Mouse (Mus musculus) stomach, embryonic 14.5 days (tissue): ENCODE results near the gene Iffo2. TPM values are rescaled to one million over a fixed set of nuclear protein-coding genes. Genes with fewer than 3 reads are reported as not detected.

Experiments
- ATAC-seq: fragments of 200-750 bp; cut with Nextera tagmentation; 2 replicates; pipeline ENCODE4 v1.8.0; 2017; ENCODE audit warnings: low read depth, moderate TSS enrichment; ENCODE audit not compliant: insufficient number of reproducible peaks, insufficient read depth, low FRiP score
- H3K27ac ChIP-seq: fragments of 300-500 bp; sonication (generic); 2 replicates; pipeline ENCODE4 v1.5.1; 2014; ENCODE audit warnings: mild to moderate bottlenecking, low read length, moderate library complexity, mixed read lengths
- H3K27me3 ChIP-seq: fragments of 300-500 bp; sonication (generic); 2 replicates; pipeline ENCODE4 v1.6.1; 2014; ENCODE audit warnings: low read length, control low read depth, mixed read lengths; ENCODE audit not compliant: control insufficient read depth, insufficient read depth
- H3K36me3 ChIP-seq: fragments of 300-500 bp; sonication (generic); 2 replicates; pipeline ENCODE4 v1.6.1; 2014; ENCODE audit warnings: mild to moderate bottlenecking, control low read depth, low read length, moderate library complexity, mixed read lengths; ENCODE audit not compliant: control insufficient read depth, insufficient read depth
- H3K4me1 ChIP-seq: fragments of 300-500 bp; sonication (generic); 2 replicates; pipeline ENCODE4 v1.6.1; 2014; ENCODE audit warnings: low read length, control low read depth, mixed read lengths; ENCODE audit not compliant: control insufficient read depth, insufficient read depth
- H3K4me2 ChIP-seq: fragments of 300-500 bp; sonication (generic); replicated peaks from 2 replicates; pipeline ENCODE4 v1.6.1; 2014; ENCODE audit warnings: low read depth, low read length, control low read depth
- H3K4me3 ChIP-seq: fragments of 300-500 bp; sonication (generic); 2 replicates; pipeline ENCODE4 v1.5.1; 2014; ENCODE audit warnings: low read depth, low read length, control low read depth
- H3K9ac ChIP-seq: fragments of 300-500 bp; sonication (generic); replicated peaks from 2 replicates; pipeline ENCODE4 v1.6.1; 2014; ENCODE audit warnings: low read depth, mild to moderate bottlenecking, control low read depth, low read length, moderate library complexity, mixed read lengths
- H3K9me3 ChIP-seq: fragments of 300-500 bp; sonication (generic); 2 replicates; pipeline ENCODE4 v1.6.1; 2016; ENCODE audit warnings: low read depth, low read length, control low read depth; ENCODE audit not compliant: control insufficient read depth
- WGBS: fragments of 180-500 bp; shearing (Covaris S2); extraction: QIAGEN DNeasy Blood & Tissue Kit; methylation state at CpG from one replicate; pipeline ENCODE4 v1.1.7; 2014; 5-methylcytosine and 5-hydroxymethylcytosine counted together
- polyA plus RNA-seq: library from polyadenylated mRNA; unstranded; fragments of >200 nt; fragmentation: Nextera tagmentation; extraction: Ambion mirVana; gene quantifications from 2 replicates; pipeline ENCODE4 v1.2.1, GENCODE M21; 2014

The Iffo2 gene
- polyA plus RNA-seq, 1 experiment from 2014 or later = 6.1 TPM

DNA sequence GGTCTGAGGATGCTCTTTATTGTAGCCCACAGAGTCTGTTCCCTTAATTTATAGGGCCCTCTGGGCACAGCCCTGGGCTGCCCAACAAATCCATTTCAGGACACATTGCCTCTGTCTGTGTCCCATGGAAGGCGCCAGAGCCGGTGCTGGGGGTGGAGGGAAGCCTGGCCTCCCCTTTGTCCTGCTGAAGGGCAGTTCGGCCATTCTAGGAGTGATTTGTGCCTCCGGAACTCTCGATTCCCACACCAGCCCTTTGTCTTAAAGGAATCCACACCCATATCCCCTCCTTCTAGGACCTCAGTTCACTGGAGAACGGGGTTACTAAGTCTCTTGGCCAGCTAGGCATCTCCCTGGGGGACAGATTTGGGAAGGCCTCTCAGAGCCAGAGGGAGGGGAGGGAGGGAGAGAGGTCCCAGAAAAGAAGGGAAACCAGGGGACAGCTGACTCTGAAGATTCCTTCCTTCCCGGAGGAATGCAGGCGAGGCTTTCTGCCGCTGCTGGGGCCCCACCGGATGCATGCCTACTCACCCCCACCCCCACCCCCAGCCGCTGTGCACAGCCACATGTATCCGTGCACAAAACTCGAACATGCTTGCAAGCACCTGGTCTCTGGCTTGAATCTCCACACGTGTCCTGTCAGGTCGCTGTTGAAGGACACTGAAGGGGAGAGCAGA, 50.5 kb downstream of the Iffo2 start:
- 3% methylated on average over 15 of the region's 15 CpGs for WGBS
- Histone ChIP-seq H3K36me3 (no peaks in the 10 kb centered on the region), H3K4me3 (peak overlapping the region; percentile 17; the same call in 1 of the 2 replicates), H3K9ac (peak overlapping the region; percentile 33; the same call in 1 of the 2 replicates), H3K9me3 (no peaks in the 10 kb centered on the region), H3K4me2 (peak overlapping the region; percentile 30), H3K27ac (peak overlapping the region; percentile 91), H3K27me3 (no peaks in the 10 kb centered on the region), H3K4me1 (peaks cover 77% of the 10 kb centered on the region)
- ATAC-seq = peak; percentile 64; the same call in 1 of the 2 replicates

DNA sequence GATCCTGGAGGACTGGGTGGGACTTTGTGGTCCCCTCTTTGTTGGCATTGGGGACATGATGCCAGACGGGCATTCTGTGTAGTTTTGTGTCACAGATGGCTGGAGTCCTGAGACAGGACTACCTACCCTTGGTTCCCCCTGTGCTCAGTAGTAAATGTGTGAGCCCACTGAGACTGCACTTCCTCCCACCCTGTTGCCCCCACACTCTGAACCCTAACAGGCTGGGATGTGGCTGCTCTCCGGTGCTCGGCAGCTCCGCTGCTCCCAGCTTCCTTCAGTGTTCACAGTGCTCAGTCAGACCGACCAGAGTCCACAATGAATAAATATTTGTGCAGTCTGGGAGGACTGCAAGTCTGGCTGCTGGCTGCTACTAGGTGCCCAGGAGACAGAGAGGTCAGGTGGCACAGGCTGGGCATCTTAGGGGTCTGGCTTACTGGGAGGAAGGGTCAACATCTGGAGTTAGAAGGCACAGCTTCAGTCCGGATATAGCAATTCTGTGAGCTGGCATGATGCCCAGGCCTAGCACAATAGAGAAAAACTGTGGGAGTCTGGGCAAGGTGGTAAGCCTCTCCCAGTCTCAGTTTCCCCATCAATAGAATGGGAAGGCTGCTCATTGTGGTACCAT, 51.2 kb downstream of the Iffo2 start:
- peak; percentile 54 for ATAC-seq
- H3K4me3 ChIP-seq = no peak overlapping the region
- no peak overlapping the region; the same call in 1 of the 2 replicates for H3K9ac ChIP-seq
- 5% methylated on average over 6 of the region's 6 CpGs for WGBS
- H3K9me3 ChIP-seq = no peaks in the 10 kb centered on the region
- H3K4me1 ChIP-seq = peaks cover 73% of the 10 kb centered on the region
- no peaks in the 10 kb centered on the region for H3K27me3 ChIP-seq
- H3K4me2 ChIP-seq = peak overlapping the region; percentile 30
- H3K27ac ChIP-seq = peak overlapping the region; percentile 91
- no peaks in the 10 kb centered on the region for H3K36me3 ChIP-seq

DNA sequence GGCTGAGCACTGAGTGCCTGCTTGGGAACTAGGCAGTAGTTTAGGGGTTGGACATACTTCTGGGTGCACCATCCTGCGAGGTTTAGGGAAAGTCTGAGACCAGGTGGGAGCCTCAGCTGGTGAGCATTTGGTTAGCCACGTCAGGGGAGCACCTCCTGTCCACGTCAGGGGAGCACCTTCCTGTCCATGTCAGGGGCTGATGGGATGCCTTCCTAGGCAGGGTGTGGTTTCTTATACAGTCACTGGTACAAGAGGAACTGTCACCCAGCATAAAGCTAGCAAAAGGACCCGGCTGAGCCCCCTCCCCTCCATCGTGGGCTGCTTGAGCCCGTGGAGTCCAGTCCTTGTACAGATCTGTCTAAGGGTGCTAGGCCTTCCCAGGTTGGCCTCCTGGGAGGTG, 52.0 kb downstream of the Iffo2 start:
- no peak overlapping the region for H3K4me2 ChIP-seq
- peak overlapping the region; percentile 91; the same call in 1 of the 2 replicates for H3K27ac ChIP-seq
- no peak overlapping the region for H3K4me3 ChIP-seq
- ATAC-seq = no peak
- H3K9ac ChIP-seq = no peak overlapping the region
- H3K4me1 ChIP-seq = peaks cover 65% of the 10 kb centered on the region
- H3K36me3 ChIP-seq = no peaks in the 10 kb centered on the region
- H3K9me3 ChIP-seq = no peaks in the 10 kb centered on the region
- no peaks in the 10 kb centered on the region for H3K27me3 ChIP-seq
- 69% methylated on average over 6 of the region's 6 CpGs for WGBS

DNA sequence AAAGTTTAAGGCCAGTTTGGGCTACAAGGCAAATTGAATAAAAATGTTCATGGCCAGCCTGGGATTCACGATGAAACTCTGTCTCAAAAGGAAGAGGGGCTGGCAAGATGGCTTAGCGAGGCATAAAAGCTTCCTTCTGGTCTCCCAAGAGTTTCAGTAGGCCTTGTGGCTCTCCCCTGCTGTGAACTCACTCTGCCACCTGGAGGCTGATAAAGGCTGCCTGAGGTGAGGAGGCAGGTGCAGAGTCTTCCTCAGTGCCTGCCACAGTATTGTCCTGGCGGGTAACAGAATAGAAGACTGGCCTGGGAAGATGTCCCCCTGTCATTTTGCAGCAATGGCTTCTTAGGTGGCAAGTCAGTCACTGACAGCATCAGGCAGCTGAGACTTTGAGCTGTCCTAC, 52.6 kb downstream of the Iffo2 start:
- Histone ChIP-seq H3K4me3 (no peak overlapping the region), H3K9me3 (no peaks in the 10 kb centered on the region), H3K9ac (no peak overlapping the region), H3K36me3 (no peaks in the 10 kb centered on the region), H3K27me3 (no peaks in the 10 kb centered on the region), H3K27ac (no peak overlapping the region), H3K4me1 (peaks cover 64% of the 10 kb centered on the region), H3K4me2 (no peak overlapping the region)
- WGBS = 51% methylated on average over 3 of the region's 3 CpGs
- ATAC-seq = no peak

DNA sequence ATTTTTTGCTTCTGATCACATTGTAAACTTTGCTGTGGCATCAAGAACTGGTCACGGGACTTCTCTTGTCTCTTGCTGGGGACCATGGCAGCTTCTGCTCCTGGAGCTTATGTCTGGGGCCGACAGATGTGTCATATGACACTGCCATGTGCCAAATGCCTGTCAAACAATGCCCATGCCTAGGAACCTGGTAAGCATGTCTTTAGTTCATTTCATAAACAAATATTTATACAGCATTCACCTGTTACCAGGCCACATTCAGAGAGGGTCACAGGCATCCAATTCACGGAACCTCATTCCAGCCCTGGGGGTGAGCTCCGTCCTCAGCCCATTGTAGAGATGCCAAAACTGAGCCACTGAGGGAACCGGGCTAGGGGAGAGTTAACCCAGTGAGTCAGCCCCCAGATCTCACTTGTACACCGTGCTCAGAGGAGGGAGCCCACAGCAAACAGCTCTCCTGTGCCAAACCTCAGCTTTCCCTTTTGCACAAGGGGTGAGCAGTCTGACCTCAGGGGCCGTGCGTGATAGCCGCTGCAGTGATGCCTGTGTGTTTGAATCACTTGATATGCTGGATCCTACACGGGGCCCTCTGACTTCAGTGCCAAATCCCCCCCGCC, 53.4 kb downstream of the Iffo2 start:
- H3K4me3 ChIP-seq = no peak overlapping the region
- H3K9me3 ChIP-seq = no peaks in the 10 kb centered on the region
- no peaks in the 10 kb centered on the region for H3K36me3 ChIP-seq
- H3K4me1 ChIP-seq = peaks cover 55% of the 10 kb centered on the region
- H3K4me2 ChIP-seq = no peak overlapping the region
- H3K9ac ChIP-seq = no peak overlapping the region
- WGBS = 79% methylated on average over 11 of the region's 11 CpGs
- no peaks in the 10 kb centered on the region for H3K27me3 ChIP-seq
- no peak for ATAC-seq
- no peak overlapping the region for H3K27ac ChIP-seq

DNA sequence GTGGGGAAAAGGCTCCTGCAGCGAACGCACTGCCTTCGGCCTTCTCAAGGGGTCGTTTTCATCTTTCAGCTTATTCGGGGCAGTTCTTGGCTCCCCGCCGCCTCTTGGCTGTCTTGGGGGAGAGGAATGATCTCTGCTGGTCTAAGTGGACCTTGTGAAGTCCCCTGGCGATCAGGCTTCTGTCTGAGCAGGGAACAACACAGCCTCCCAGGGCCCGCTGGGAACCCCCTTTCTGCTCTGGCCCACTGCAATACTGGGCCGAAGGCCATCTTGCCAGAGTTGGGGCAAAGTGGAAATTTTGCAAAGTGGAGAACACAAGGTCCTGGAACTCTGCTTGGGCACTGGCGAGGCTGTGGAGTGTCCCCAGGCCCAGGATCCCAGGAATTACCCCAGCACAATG, 54.4 kb downstream of the Iffo2 start:
- Histone ChIP-seq H3K27ac (0 out of 2 replicates have a peak overlapping the region, but pooled peaks have one; percentile 10), H3K9ac (no peak overlapping the region), H3K36me3 (no peaks in the 10 kb centered on the region), H3K9me3 (no peaks in the 10 kb centered on the region), H3K4me3 (no peak overlapping the region), H3K4me2 (no peak overlapping the region), H3K27me3 (no peaks in the 10 kb centered on the region), H3K4me1 (peaks cover 46% of the 10 kb centered on the region)
- ATAC-seq = no peak
- 82% methylated on average over 11 of the region's 11 CpGs for WGBS

DNA sequence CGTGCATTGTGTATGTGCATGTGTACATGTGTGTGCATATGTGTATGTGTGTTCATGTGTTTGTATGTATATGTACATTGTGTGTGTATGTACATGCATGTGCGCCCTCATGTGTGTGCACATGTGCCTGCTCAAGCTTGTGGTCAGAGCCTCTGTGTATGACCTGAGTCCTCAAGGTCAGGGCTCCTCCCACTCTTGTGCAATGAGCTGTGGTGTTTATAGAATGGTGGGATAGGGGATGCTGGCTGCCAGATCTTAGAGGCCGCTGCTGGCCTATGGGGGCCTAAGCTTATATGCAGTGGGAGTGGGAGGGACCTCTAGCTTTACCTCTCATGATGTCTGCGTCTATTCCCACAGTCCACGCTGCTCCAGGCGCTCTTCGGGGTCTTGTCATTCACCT, 55.4 kb downstream of the Iffo2 start:
- 74% methylated on average over 7 of the region's 7 CpGs for WGBS
- H3K27ac ChIP-seq = no peak overlapping the region
- no peaks in the 10 kb centered on the region for H3K9me3 ChIP-seq
- peaks cover 42% of the 10 kb centered on the region for H3K4me1 ChIP-seq
- no peak overlapping the region for H3K4me3 ChIP-seq
- no peak overlapping the region for H3K4me2 ChIP-seq
- no peak for ATAC-seq
- no peak overlapping the region for H3K9ac ChIP-seq
- H3K36me3 ChIP-seq = no peaks in the 10 kb centered on the region
- no peaks in the 10 kb centered on the region for H3K27me3 ChIP-seq

DNA sequence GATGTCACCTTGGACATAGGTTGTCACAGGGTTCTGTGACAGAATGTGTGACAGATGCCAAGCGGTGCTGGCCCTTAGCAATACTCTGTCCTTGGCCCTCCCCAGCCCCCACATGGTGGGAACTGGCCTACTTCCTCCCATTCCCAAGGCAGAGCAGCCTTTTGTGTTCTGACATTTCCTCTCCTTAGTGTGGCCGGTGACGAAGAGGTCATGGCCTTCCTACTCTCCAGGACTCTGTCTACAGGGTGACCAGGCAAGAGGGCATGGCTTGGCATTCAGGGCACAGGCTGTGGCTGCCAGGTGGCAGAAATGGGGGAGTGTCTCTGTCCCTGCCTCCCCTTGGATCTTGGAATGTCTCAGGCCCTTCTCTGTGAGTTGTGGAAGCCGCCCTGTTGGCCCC, 57.0 kb downstream of the Iffo2 start:
- no peak for ATAC-seq
- Histone ChIP-seq H3K27ac (0 out of 2 replicates have a peak overlapping the region, but pooled peaks have one; percentile 6), H3K9ac (no peak overlapping the region), H3K4me1 (peaks cover 25% of the 10 kb centered on the region; the same call in 1 of the 2 replicates), H3K36me3 (no peaks in the 10 kb centered on the region), H3K4me3 (no peak overlapping the region), H3K4me2 (no peak overlapping the region), H3K27me3 (no peaks in the 10 kb centered on the region), H3K9me3 (no peaks in the 10 kb centered on the region)
- WGBS = 79% methylated on average over 4 of the region's 4 CpGs
